Mouse (Mus musculus): Measurements from ENCODE around the gene Dnttip1. TPM values are rescaled to one million over a fixed set of nuclear protein-coding genes. Genes with fewer than 3 reads are reported as not detected.

The Dnttip1 gene
- polyA plus RNA-seq, 1 experiment from 2014 or later: 49.0 TPM

GRCm38 (mm10) chr2:164746693-164747092, 910 bp downstream of the Dnttip1 start:
- Histone ChIP-seq H3K27ac (ENCODE audit: low read depth, low read length) (no peak overlapping the region), H3K4me3 (ENCODE audit: low read depth, low read length) (peak overlapping the region; percentile 87), H3K9ac (replicated peaks; ENCODE audit: low read depth, low read length) (peak overlapping the region; percentile 92), H3K36me3 (ENCODE audit: control insufficient read depth, insufficient read depth, low read length) (peaks cover 15% of the 10 kb centered on the region; the same call in 1 of the 2 replicates), H3K27me3 (ENCODE audit: control insufficient read depth, insufficient read depth, low read length) (no peaks in the 10 kb centered on the region; the same call in 1 of the 2 replicates), H3K4me1 (ENCODE audit: control insufficient read depth, insufficient read depth, low read length) (peaks cover 21% of the 10 kb centered on the region), H3K9me3 (ENCODE audit: control insufficient read depth, low read length) (no peaks in the 10 kb centered on the region), H3K4me2 (ENCODE audit: low read depth, low read length) (peak overlapping the region; percentile 67)
- no peak for ATAC-seq (ENCODE audit: low read depth)
- 63% methylated on average over 8 of the region's 8 CpGs for WGBS

GRCm38 (mm10) chr2:164748191-164748590, 2.4 kb downstream of the Dnttip1 start:
- no peak for ATAC-seq (ENCODE audit: low read depth)
- Histone ChIP-seq H3K36me3 (ENCODE audit: control insufficient read depth, insufficient read depth, low read length) (peaks cover 23% of the 10 kb centered on the region; the same call in 1 of the 2 replicates), H3K4me3 (ENCODE audit: low read depth, low read length) (no peak overlapping the region), H3K4me1 (ENCODE audit: control insufficient read depth, insufficient read depth, low read length) (peaks cover 21% of the 10 kb centered on the region), H3K27me3 (ENCODE audit: control insufficient read depth, insufficient read depth, low read length) (no peaks in the 10 kb centered on the region; the same call in 1 of the 2 replicates), H3K27ac (ENCODE audit: low read depth, low read length) (no peak overlapping the region), H3K4me2 (ENCODE audit: low read depth, low read length) (no peak overlapping the region), H3K9ac (replicated peaks; ENCODE audit: low read depth, low read length) (no peak overlapping the region), H3K9me3 (ENCODE audit: control insufficient read depth, low read length) (no peaks in the 10 kb centered on the region)
- WGBS: 88% methylated on average over 4 of the region's 4 CpGs

GRCm38 (mm10) chr2:164748991-164749390, 3.2 kb downstream of the Dnttip1 start:
- WGBS: 95% methylated on average over 6 of the region's 6 CpGs
- Histone ChIP-seq H3K27ac (ENCODE audit: low read depth, low read length) (no peak overlapping the region), H3K4me1 (ENCODE audit: control insufficient read depth, insufficient read depth, low read length) (peaks cover 21% of the 10 kb centered on the region), H3K4me3 (ENCODE audit: low read depth, low read length) (no peak overlapping the region), H3K9me3 (ENCODE audit: control insufficient read depth, low read length) (no peaks in the 10 kb centered on the region), H3K27me3 (ENCODE audit: control insufficient read depth, insufficient read depth, low read length) (no peaks in the 10 kb centered on the region; the same call in 1 of the 2 replicates), H3K9ac (replicated peaks; ENCODE audit: low read depth, low read length) (no peak overlapping the region), H3K4me2 (ENCODE audit: low read depth, low read length) (no peak overlapping the region), H3K36me3 (ENCODE audit: control insufficient read depth, insufficient read depth, low read length) (peaks cover 28% of the 10 kb centered on the region)
- no peak for ATAC-seq (ENCODE audit: low read depth)

- Histone ChIP-seq H3K36me3 (ENCODE audit: control insufficient read depth, insufficient read depth, low read length) (peaks cover 60% of the 10 kb centered on the region), H3K27ac (ENCODE audit: low read depth, low read length) (no peak overlapping the region), H3K4me1 (ENCODE audit: control insufficient read depth, insufficient read depth, low read length) (peaks cover 4% of the 10 kb centered on the region; the same call in 1 of the 2 replicates), H3K9me3 (ENCODE audit: control insufficient read depth, low read length) (no peaks in the 10 kb centered on the region), H3K27me3 (ENCODE audit: control insufficient read depth, insufficient read depth, low read length) (no peaks in the 10 kb centered on the region), H3K9ac (replicated peaks; ENCODE audit: low read depth, low read length) (no peak overlapping the region), H3K4me3 (ENCODE audit: low read depth, low read length) (no peak overlapping the region), H3K4me2 (ENCODE audit: low read depth, low read length) (no peak overlapping the region)
- WGBS: 94% methylated on average over 2 of the region's 2 CpGs
- ATAC-seq (ENCODE audit: low read depth): no peak
Observed at GRCm38 (mm10) chr2:164752454-164752853, 6.7 kb downstream of the Dnttip1 start.

- Histone ChIP-seq H3K27me3 (ENCODE audit: control insufficient read depth, insufficient read depth, low read length) (no peaks in the 10 kb centered on the region), H3K4me1 (ENCODE audit: control insufficient read depth, insufficient read depth, low read length) (no peaks in the 10 kb centered on the region), H3K27ac (ENCODE audit: low read depth, low read length) (no peak overlapping the region), H3K4me2 (ENCODE audit: low read depth, low read length) (no peak overlapping the region), H3K36me3 (ENCODE audit: control insufficient read depth, insufficient read depth, low read length) (peaks cover 62% of the 10 kb centered on the region), H3K9me3 (ENCODE audit: control insufficient read depth, low read length) (no peaks in the 10 kb centered on the region), H3K9ac (replicated peaks; ENCODE audit: low read depth, low read length) (no peak overlapping the region), H3K4me3 (ENCODE audit: low read depth, low read length) (no peak overlapping the region)
- no peak for ATAC-seq (ENCODE audit: low read depth)
- 87% methylated on average over 11 of the region's 11 CpGs for WGBS
Observed at GRCm38 (mm10) chr2:164754105-164754504, 8.3 kb downstream of the Dnttip1 start.

GRCm38 (mm10) chr2:164754800-164755199, 9.0 kb downstream of the Dnttip1 start:
- no peak overlapping the region for H3K9ac ChIP-seq (replicated peaks; ENCODE audit: low read depth, low read length)
- H3K4me3 ChIP-seq (ENCODE audit: low read depth, low read length): no peak overlapping the region
- H3K4me2 ChIP-seq (ENCODE audit: low read depth, low read length): no peak overlapping the region
- no peaks in the 10 kb centered on the region for H3K4me1 ChIP-seq (ENCODE audit: control insufficient read depth, insufficient read depth, low read length)
- no peak for ATAC-seq (ENCODE audit: low read depth)
- no peaks in the 10 kb centered on the region for H3K27me3 ChIP-seq (ENCODE audit: control insufficient read depth, insufficient read depth, low read length)
- no peak overlapping the region for H3K27ac ChIP-seq (ENCODE audit: low read depth, low read length)
- 85% methylated on average over 2 of the region's 2 CpGs for WGBS
- no peaks in the 10 kb centered on the region for H3K9me3 ChIP-seq (ENCODE audit: control insufficient read depth, low read length)
- H3K36me3 ChIP-seq (ENCODE audit: control insufficient read depth, insufficient read depth, low read length): peaks cover 62% of the 10 kb centered on the region

GRCm38 (mm10) chr2:164757841-164758240, 12.1 kb downstream of the Dnttip1 start:
- Histone ChIP-seq H3K4me3 (ENCODE audit: low read depth, low read length) (no peak overlapping the region), H3K36me3 (ENCODE audit: control insufficient read depth, insufficient read depth, low read length) (peaks cover 66% of the 10 kb centered on the region), H3K27me3 (ENCODE audit: control insufficient read depth, insufficient read depth, low read length) (no peaks in the 10 kb centered on the region), H3K4me2 (ENCODE audit: low read depth, low read length) (no peak overlapping the region), H3K9ac (replicated peaks; ENCODE audit: low read depth, low read length) (no peak overlapping the region), H3K4me1 (ENCODE audit: control insufficient read depth, insufficient read depth, low read length) (no peaks in the 10 kb centered on the region), H3K9me3 (ENCODE audit: control insufficient read depth, low read length) (no peaks in the 10 kb centered on the region), H3K27ac (ENCODE audit: low read depth, low read length) (no peak overlapping the region)
- 90% methylated on average over 10 of the region's 11 CpGs for WGBS
- ATAC-seq (ENCODE audit: low read depth): no peak

- ATAC-seq (ENCODE audit: low read depth): no peak
- Histone ChIP-seq H3K4me3 (ENCODE audit: low read depth, low read length) (no peak overlapping the region), H3K9me3 (ENCODE audit: control insufficient read depth, low read length) (no peaks in the 10 kb centered on the region), H3K4me2 (ENCODE audit: low read depth, low read length) (no peak overlapping the region), H3K9ac (replicated peaks; ENCODE audit: low read depth, low read length) (no peak overlapping the region), H3K27me3 (ENCODE audit: control insufficient read depth, insufficient read depth, low read length) (no peaks in the 10 kb centered on the region), H3K36me3 (ENCODE audit: control insufficient read depth, insufficient read depth, low read length) (peaks cover 67% of the 10 kb centered on the region), H3K27ac (ENCODE audit: low read depth, low read length) (no peak overlapping the region), H3K4me1 (ENCODE audit: control insufficient read depth, insufficient read depth, low read length) (no peaks in the 10 kb centered on the region)
- 76% methylated on average over 1 of the region's 1 CpGs for WGBS
Observed at GRCm38 (mm10) chr2:164758692-164759091, 12.9 kb downstream of the Dnttip1 start.

- 93% methylated on average over 4 of the region's 4 CpGs for WGBS
- H3K4me3 ChIP-seq (ENCODE audit: low read depth, low read length): no peak overlapping the region
- no peaks in the 10 kb centered on the region for H3K9me3 ChIP-seq (ENCODE audit: control insufficient read depth, low read length)
- no peak overlapping the region for H3K4me2 ChIP-seq (ENCODE audit: low read depth, low read length)
- H3K27me3 ChIP-seq (ENCODE audit: control insufficient read depth, insufficient read depth, low read length): no peaks in the 10 kb centered on the region
- no peak overlapping the region for H3K9ac ChIP-seq (replicated peaks; ENCODE audit: low read depth, low read length)
- no peaks in the 10 kb centered on the region for H3K4me1 ChIP-seq (ENCODE audit: control insufficient read depth, insufficient read depth, low read length)
- H3K36me3 ChIP-seq (ENCODE audit: control insufficient read depth, insufficient read depth, low read length): peaks cover 58% of the 10 kb centered on the region
- H3K27ac ChIP-seq (ENCODE audit: low read depth, low read length): no peak overlapping the region
- ATAC-seq (ENCODE audit: low read depth): no peak
Observed at GRCm38 (mm10) chr2:164760059-164760833, 14.5 kb downstream of the Dnttip1 start.
